Mouse (Mus musculus) thymus, adult 2 months (tissue): ENCODE data around the gene Clba1.

ENCODE experiments used
- CTCF ChIP-seq: fragments of 200-500 bp; IDR thresholded peaks from 2 replicates; pipeline ENCODE4 v1.5.1; 2012; ENCODE audit warnings: mild to moderate bottlenecking, control low read depth, low read length, moderate library complexity, borderline replicate concordance; ENCODE audit not compliant: control insufficient read depth, poor library complexity, insufficient read depth; ENCODE audit errors: extremely low read depth
- POLR2A ChIP-seq: fragments of 200-500 bp; IDR thresholded peaks from 2 replicates; pipeline ENCODE4 v1.6.1; 2012; ENCODE audit warnings: mild to moderate bottlenecking, low read length, control low read depth, moderate library complexity; ENCODE audit not compliant: control insufficient read depth, poor library complexity, insufficient read depth; ENCODE audit errors: extremely low read depth

DNA sequence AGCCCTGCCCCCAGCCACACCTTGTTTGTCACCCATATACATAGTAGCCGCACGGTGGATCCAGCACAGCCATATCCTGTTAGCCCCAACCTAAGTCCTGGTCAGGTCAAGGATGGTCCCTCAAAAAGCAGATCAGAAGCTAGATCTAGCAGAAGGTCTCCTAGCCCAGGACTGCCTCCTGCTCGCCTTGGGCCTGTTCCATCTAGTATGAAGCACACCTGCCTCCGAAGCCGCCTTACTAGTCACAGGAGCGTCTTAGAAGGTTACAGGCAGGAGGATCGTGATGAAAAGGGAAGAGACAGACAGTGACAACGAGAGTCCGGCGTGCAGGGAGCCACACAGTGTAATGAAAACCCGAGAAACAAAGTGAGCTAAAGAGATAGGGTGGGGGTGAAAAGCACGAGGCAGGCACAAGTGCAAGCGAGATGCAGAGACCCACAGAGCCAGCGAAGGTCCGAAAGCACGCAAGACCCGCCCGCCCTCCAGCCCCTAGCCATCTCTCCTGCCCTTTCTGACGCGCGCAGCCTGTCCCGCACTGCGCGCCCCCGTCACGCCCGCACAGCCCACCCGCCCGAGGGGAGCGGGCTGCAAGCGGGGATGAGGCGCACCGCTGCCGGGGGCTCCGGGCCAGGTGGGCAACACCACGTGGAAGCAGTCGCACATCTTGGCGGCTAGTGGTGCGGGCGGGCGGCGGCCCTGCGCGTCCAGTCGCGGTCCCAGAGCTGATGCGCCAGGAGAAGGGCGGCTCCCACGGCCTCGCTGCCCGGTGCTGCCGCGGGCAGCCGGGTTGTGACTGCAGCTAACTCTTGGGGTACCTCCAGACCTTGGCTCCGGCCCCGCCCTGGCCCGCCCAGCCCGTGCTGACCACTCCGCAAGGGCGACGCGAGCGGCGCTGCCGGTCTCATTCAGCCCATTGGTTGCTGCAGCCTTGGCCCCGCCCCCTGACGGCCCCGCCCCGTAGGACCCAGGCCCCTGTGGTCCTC lies 6.6 kb upstream of the Clba1 start, which contains the start of gene Ahnak2:
- TF ChIP-seq CTCF (no peak), POLR2A (no peak)
